Mouse (Mus musculus) left cerebral cortex, postnatal 25 days (tissue): ENCODE results near the gene Orm1. TPM values are rescaled to one million over a fixed set of nuclear protein-coding genes. Genes with fewer than 3 reads are reported as not detected.

Experiments
- DNase-seq, 2 experiments: peaks; one replicate each; pipeline ENCODE4 v3.0.0; 2022; ENCODE audit warnings: low spot score in 2 of 2, mixed read lengths in 1 of 2
- intact Hi-C: fragments of 180-260 bp; cut with DNase I; formaldehyde crosslinking; loops from one replicate; pipeline ENCODE4 v1.15.1; 2025
- total RNA-seq, 2 experiments: library from RNA; stranded (reverse); gene quantifications; 2 replicates each; pipeline ENCODE4 v1.2.3; 2021

The Orm1 gene
- total RNA-seq, 2 experiments from 2014 or later, result not detected

DNA sequence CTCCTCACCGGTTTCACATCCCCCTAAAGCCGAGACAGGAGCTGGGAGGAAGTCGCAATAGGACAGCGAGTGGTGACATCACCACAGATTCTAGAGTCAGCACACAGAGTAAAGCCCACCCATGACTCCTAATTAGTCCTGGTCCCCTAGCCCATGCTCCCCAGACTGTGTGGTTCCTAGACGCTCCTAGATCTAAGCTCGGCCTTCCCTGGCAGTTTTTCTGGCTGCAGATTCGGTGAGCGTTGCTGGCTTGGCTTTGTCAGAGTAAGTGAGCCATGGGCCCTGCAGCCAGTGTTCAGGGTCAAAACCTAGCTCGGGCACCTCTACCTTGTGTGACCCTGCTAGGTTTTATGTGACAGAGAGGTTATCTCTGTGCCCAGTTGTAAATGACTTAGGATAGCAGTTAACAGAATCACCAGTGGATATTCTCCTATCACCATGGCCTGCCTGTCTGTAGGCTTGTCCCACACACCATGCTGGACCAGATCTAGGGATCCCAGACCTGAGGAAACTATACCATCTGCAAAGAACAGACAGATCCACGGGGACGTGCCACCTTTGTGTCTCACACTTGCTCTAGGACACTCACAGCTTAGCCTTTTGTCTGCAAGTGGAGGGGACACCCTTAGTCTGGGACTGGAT, 45.6 kb downstream of the Orm1 start:
- intact Hi-C loops, result no loop called here
- DNase-seq, result no peak

GRCm38 (mm10) chr4:63391322-63391721, 47.0 kb downstream of the Orm1 start:
- no peak for DNase-seq
- intact Hi-C loops, result no loop called here

Other genes starting within 250 kb of the Orm1 start
- not detected for gene Ambp, start 189.8 kb upstream of the Orm1 start, total RNA-seq
- not detected for gene Kif12, start 172.4 kb upstream of the Orm1 start, total RNA-seq
- 1 to 10 TPM; 3.3 to 4.0 TPM for gene Col27a1, start 130.6 kb upstream of the Orm1 start, total RNA-seq
- gene Orm3, start 11.6 kb downstream of the Orm1 start, total RNA-seq, result not detected
- gene Orm2, start 17.9 kb downstream of the Orm1 start, total RNA-seq, result not detected
- gene Akna, start 58.8 kb downstream of the Orm1 start, total RNA-seq, result 1 to 10 TPM; 2.9 to 3.0 TPM
- 10 to 100 TPM; 46.4 TPM for gene Whrn, start 151.4 kb downstream of the Orm1 start, total RNA-seq
- 100 to 1,000 TPM; 144 to 147 TPM for gene Atp6v1g1, start 200.2 kb downstream of the Orm1 start, total RNA-seq
- 10 to 100 TPM; 10.8 to 12.2 TPM for gene Tmem268, start 214.2 kb downstream of the Orm1 start, total RNA-seq